Mouse (Mus musculus): ENCODE measurements around the gene Arap2.

- TF ChIP-seq EP300 (IDR thresholded peaks at IDR 0.05; ENCODE audit: low read depth) = no peak
- no peak for TF ChIP-seq CTCF (IDR thresholded peaks at IDR 0.05; ENCODE audit: low read depth)
These were observed 25.1 kb upstream of the Arap2 start for GRCm38 (mm10) chr5:62790921-62791564.
